Mouse (Mus musculus) embryonic facial prominence, embryonic 13.5 days (tissue): ENCODE measurements around the gene Dnmt3c. TPM values are rescaled to one million over a fixed set of nuclear protein-coding genes. Genes with fewer than 3 reads are reported as not detected.

Experiments
- ATAC-seq: fragments of 200-750 bp; cut with Nextera tagmentation; 2 replicates; pipeline ENCODE4 v1.8.0; 2017; ENCODE audit warnings: low read depth; ENCODE audit not compliant: insufficient number of reproducible peaks, insufficient read depth, low FRiP score, low TSS enrichment
- H3K27ac ChIP-seq: fragments of 300-500 bp; sonication (generic); 2 replicates; pipeline ENCODE4 v1.5.1; 2015; ENCODE audit warnings: moderate library complexity, mild to moderate bottlenecking, inconsistent platforms
- H3K27me3 ChIP-seq: fragments of 300-500 bp; sonication (generic); 2 replicates; pipeline ENCODE4 v1.6.1; 2015; ENCODE audit warnings: mild to moderate bottlenecking, inconsistent platforms
- H3K36me3 ChIP-seq: fragments of 300-500 bp; sonication (generic); 2 replicates; pipeline ENCODE4 v1.6.1; 2015; ENCODE audit warnings: mild to moderate bottlenecking, inconsistent platforms
- H3K4me1 ChIP-seq: fragments of 300-500 bp; sonication (generic); 2 replicates; pipeline ENCODE4 v1.6.1; 2015; ENCODE audit warnings: inconsistent platforms
- H3K4me2 ChIP-seq: fragments of 300-500 bp; sonication (generic); 2 replicates; pipeline ENCODE4 v1.6.1; 2015; ENCODE audit warnings: moderate library complexity, mild to moderate bottlenecking, inconsistent platforms
- H3K4me3 ChIP-seq: fragments of 300-500 bp; sonication (generic); 2 replicates; pipeline ENCODE4 v1.5.1; 2015; ENCODE audit warnings: mild to moderate bottlenecking, inconsistent platforms
- H3K9ac ChIP-seq: fragments of 300-500 bp; sonication (generic); 2 replicates; pipeline ENCODE4 v1.6.1; 2015; ENCODE audit warnings: mild to moderate bottlenecking, inconsistent platforms
- H3K9me3 ChIP-seq: fragments of 300-500 bp; sonication (generic); 2 replicates; pipeline ENCODE4 v1.6.1; 2016; ENCODE audit warnings: inconsistent platforms
- WGBS: fragments of 180-500 bp; shearing (Covaris S2); methylation state at CpG from one replicate; pipeline ENCODE4 v1.1.7; 2015; ENCODE audit warnings: mixed read lengths; 5-methylcytosine and 5-hydroxymethylcytosine counted together
- polyA plus RNA-seq: library from polyadenylated mRNA; unstranded; fragments of >200 nt; fragmentation: Nextera tagmentation; extraction: Ambion mirVana; gene quantifications from 2 replicates; pipeline ENCODE4 v1.2.1, GENCODE M21; 2015

Dnmt3c gene
- polyA plus RNA-seq, 1 experiment from 2014 or later, result not detected

- H3K4me3 ChIP-seq, result no peak overlapping the region
- H3K27me3 ChIP-seq, result no peaks in the 10 kb centered on the region
- H3K27ac ChIP-seq, result no peak overlapping the region
- ATAC-seq, result no peak
- no peak overlapping the region for H3K9ac ChIP-seq
- H3K4me1 ChIP-seq, result no peaks in the 10 kb centered on the region
- 95% methylated on average over 2 of the region's 2 CpGs for WGBS
- no peaks in the 10 kb centered on the region for H3K9me3 ChIP-seq
- H3K36me3 ChIP-seq, result no peaks in the 10 kb centered on the region
- no peak overlapping the region for H3K4me2 ChIP-seq
Measured at GRCm38 (mm10) chr2:153724424-153724823, 28.0 kb downstream of the Dnmt3c start.

- H3K27me3 ChIP-seq, result no peaks in the 10 kb centered on the region
- 80% methylated on average over 2 of the region's 2 CpGs for WGBS
- no peak for ATAC-seq
- no peak overlapping the region for H3K9ac ChIP-seq
- H3K36me3 ChIP-seq, result no peaks in the 10 kb centered on the region
- H3K4me3 ChIP-seq, result no peak overlapping the region
- H3K4me2 ChIP-seq, result no peak overlapping the region
- no peak overlapping the region for H3K27ac ChIP-seq
- no peaks in the 10 kb centered on the region for H3K9me3 ChIP-seq
- no peaks in the 10 kb centered on the region for H3K4me1 ChIP-seq
Measured at GRCm38 (mm10) chr2:153724871-153725270, 28.4 kb downstream of the Dnmt3c start.

DNA sequence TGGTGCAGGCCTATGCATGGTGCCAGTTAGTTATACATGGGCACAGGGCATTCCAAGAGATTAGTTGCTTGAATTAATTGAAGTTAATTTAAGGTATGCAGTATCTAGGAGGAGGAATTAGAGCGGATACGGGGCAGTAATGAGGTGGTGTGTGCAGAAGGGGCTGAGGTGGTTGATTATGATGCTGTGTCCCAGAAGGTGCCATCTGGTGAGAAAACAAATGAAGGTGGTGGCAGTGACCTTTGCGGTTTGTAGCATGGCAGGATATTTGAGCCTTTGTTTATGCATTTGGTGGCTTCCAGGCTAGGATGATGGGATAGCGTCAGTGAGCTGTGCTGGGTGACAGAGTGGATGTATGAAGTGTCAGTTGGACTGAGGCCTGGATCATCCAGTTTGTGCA is 28.8 kb downstream of the Dnmt3c start:
- 87% methylated on average over 4 of the region's 4 CpGs for WGBS
- Histone ChIP-seq H3K4me2 (no peak overlapping the region), H3K27me3 (no peaks in the 10 kb centered on the region), H3K27ac (no peak overlapping the region), H3K36me3 (no peaks in the 10 kb centered on the region), H3K4me3 (no peak overlapping the region), H3K9me3 (no peaks in the 10 kb centered on the region), H3K4me1 (no peaks in the 10 kb centered on the region), H3K9ac (no peak overlapping the region)
- ATAC-seq, result no peak

GRCm38 (mm10) chr2:153734033-153734432 is 37.6 kb downstream of the Dnmt3c start:
- no peak overlapping the region for H3K4me3 ChIP-seq
- no peaks in the 10 kb centered on the region for H3K27me3 ChIP-seq
- whole genome bisulfite sequencing, result 79% methylated on average over 4 of the region's 4 CpGs
- H3K36me3 ChIP-seq, result no peaks in the 10 kb centered on the region
- H3K27ac ChIP-seq, result no peak overlapping the region
- no peak overlapping the region for H3K9ac ChIP-seq
- no peak overlapping the region for H3K4me2 ChIP-seq
- H3K4me1 ChIP-seq, result no peaks in the 10 kb centered on the region
- ATAC-seq, result no peak
- no peaks in the 10 kb centered on the region for H3K9me3 ChIP-seq

- Histone ChIP-seq H3K27ac (peak within 1 kb of the TSS; percentile 94), H3K36me3 (no peaks in the 10 kb centered on the region), H3K9ac (peak within 1 kb of the TSS; percentile 92), H3K4me1 (peaks cover 37% of the 10 kb centered on the region), H3K4me3 (peak within 1 kb of the TSS; percentile 83), H3K9me3 (no peaks in the 10 kb centered on the region), H3K4me2 (peak within 1 kb of the TSS; percentile 76), H3K27me3 (no peaks in the 10 kb centered on the region)
- ATAC-seq, result peak; percentile 95
- 10% methylated on average over 58 of the region's 58 CpGs for WGBS
Measured at GRCm38 (mm10) chr2:153740500-153741436, 44.3 kb downstream of the Dnmt3c start, which contains the start of gene Mapre1. Gene Mapre1 (plus strand): TSS chr2:153741274.

DNA sequence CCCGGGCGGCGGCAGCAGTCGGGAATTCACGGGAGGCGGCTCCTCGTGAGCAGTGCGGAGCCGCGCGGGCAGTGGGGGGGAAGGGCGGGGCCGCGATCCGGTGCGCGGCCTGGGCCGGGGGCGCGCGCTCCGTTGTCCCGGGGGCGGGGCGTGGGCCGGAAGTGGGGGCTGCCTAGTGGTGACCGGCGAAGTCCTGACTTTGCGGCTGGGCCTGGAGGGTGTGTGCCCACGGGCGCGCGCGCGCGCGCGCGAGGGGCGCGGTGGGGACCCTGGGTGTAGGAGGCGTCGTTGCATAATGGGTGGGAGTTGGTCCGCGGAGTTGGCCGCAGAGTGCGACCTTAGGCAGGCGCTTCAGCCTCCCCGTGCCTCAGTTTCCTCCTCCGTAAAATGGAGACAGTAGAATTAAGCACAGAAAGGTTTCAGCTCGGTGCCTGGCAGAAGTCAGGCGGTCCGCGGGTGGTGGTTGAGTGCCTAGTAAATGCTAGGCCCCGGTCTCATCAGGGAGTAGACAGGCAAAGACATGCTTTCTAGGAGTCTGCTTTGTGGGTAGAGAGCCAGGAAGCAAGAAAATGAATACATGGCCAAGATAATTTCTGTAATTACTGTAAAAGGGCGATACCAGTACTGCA is 45.1 kb downstream of the Dnmt3c start:
- ATAC-seq, result peak; percentile 86
- 3% methylated on average over 40 of the region's 56 CpGs for WGBS

GRCm38 (mm10) chr2:153747994-153748393 is 51.5 kb downstream of the Dnmt3c start:
- H3K9me3 ChIP-seq, result no peaks in the 10 kb centered on the region
- no peak overlapping the region for H3K4me3 ChIP-seq
- ATAC-seq, result no peak
- H3K27ac ChIP-seq, result no peak overlapping the region
- H3K4me1 ChIP-seq, result peaks cover 22% of the 10 kb centered on the region
- H3K9ac ChIP-seq, result no peak overlapping the region
- H3K36me3 ChIP-seq, result peaks cover 37% of the 10 kb centered on the region
- no peaks in the 10 kb centered on the region for H3K27me3 ChIP-seq
- no peak overlapping the region for H3K4me2 ChIP-seq

More for the DNA sequence above, 45.1 kb downstream of the Dnmt3c start:
- Histone ChIP-seq H3K27ac (peak overlapping the region; percentile 94), H3K4me2 (peak overlapping the region; percentile 76), H3K36me3 (peaks cover under 1% of the 10 kb centered on the region), H3K4me1 (peaks cover 37% of the 10 kb centered on the region), H3K27me3 (no peaks in the 10 kb centered on the region), H3K9me3 (no peaks in the 10 kb centered on the region), H3K4me3 (peak overlapping the region; percentile 83), H3K9ac (peak overlapping the region; percentile 92)

GRCm38 (mm10) chr2:153750363-153750762 is 53.9 kb downstream of the Dnmt3c start:
- Histone ChIP-seq H3K4me2 (no peak overlapping the region), H3K4me3 (no peak overlapping the region), H3K27ac (no peak overlapping the region), H3K36me3 (peaks cover 49% of the 10 kb centered on the region), H3K27me3 (no peaks in the 10 kb centered on the region), H3K4me1 (peaks cover 4% of the 10 kb centered on the region; the same call in 1 of the 2 replicates), H3K9me3 (no peaks in the 10 kb centered on the region), H3K9ac (no peak overlapping the region)
- WGBS, result 79% methylated on average over 2 of the region's 2 CpGs
- no peak for ATAC-seq

GRCm38 (mm10) chr2:153762121-153762520 is 65.7 kb downstream of the Dnmt3c start:
- Histone ChIP-seq H3K36me3 (peaks cover 96% of the 10 kb centered on the region), H3K4me2 (no peak overlapping the region), H3K9me3 (no peaks in the 10 kb centered on the region), H3K4me3 (no peak overlapping the region), H3K4me1 (no peaks in the 10 kb centered on the region), H3K27ac (no peak overlapping the region), H3K27me3 (no peaks in the 10 kb centered on the region), H3K9ac (no peak overlapping the region)
- WGBS, result 92% methylated on average over 5 of the region's 5 CpGs
- no peak for ATAC-seq

DNA sequence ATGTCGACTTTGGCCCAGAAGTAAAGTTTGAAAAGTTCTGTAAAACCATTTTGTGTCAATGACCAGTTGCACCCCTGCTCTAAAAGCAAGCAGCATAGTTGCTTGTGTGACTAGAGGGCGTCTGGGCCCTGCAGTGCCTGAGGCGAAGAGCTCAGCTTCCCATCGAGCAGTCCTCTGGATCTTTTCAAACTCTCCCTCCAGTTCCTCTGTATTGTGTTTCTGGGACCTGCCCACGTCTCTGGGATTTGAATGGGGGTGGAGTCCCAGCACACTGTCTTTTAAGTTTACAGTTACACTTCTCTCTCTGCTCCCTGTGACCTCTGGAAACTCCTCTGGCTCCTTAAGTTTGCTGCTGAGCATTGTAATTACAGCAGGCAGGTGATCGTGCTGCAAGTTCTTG is 71.0 kb downstream of the Dnmt3c start:
- WGBS, result 51% methylated on average over 6 of the region's 6 CpGs
- Histone ChIP-seq H3K9ac (no peak overlapping the region), H3K4me1 (no peaks in the 10 kb centered on the region), H3K27ac (no peak overlapping the region), H3K27me3 (no peaks in the 10 kb centered on the region), H3K36me3 (peaks cover 78% of the 10 kb centered on the region), H3K9me3 (no peaks in the 10 kb centered on the region), H3K4me3 (no peak overlapping the region), H3K4me2 (no peak overlapping the region)
- ATAC-seq, result no peak

GRCm38 (mm10) chr2:153768881-153769280 is 72.4 kb downstream of the Dnmt3c start:
- ATAC-seq, result no peak
- WGBS, result 76% methylated on average over 2 of the region's 2 CpGs
- Histone ChIP-seq H3K9me3 (no peaks in the 10 kb centered on the region), H3K4me1 (no peaks in the 10 kb centered on the region), H3K27me3 (no peaks in the 10 kb centered on the region), H3K36me3 (peaks cover 78% of the 10 kb centered on the region), H3K4me3 (no peak overlapping the region), H3K9ac (no peak overlapping the region), H3K27ac (no peak overlapping the region), H3K4me2 (no peak overlapping the region)

GRCm38 (mm10) chr2:153772950-153773349 is 76.5 kb downstream of the Dnmt3c start:
- 92% methylated on average over 4 of the region's 4 CpGs for WGBS
- H3K4me2 ChIP-seq, result no peak overlapping the region
- peaks cover 44% of the 10 kb centered on the region for H3K36me3 ChIP-seq
- no peak overlapping the region for H3K4me3 ChIP-seq
- ATAC-seq, result no peak
- H3K27ac ChIP-seq, result no peak overlapping the region
- H3K9me3 ChIP-seq, result no peaks in the 10 kb centered on the region
- no peak overlapping the region for H3K9ac ChIP-seq
- H3K4me1 ChIP-seq, result no peaks in the 10 kb centered on the region
- H3K27me3 ChIP-seq, result no peaks in the 10 kb centered on the region
